Mouse (Mus musculus): Measurements from ENCODE around the gene Krtdap. TPM values are rescaled to one million over a fixed set of nuclear protein-coding genes. Genes with fewer than 3 reads are reported as not detected.

Gene Krtdap
- polyA plus RNA-seq, 1 experiment from 2014 or later, result 3.4 TPM

GRCm38 (mm10) chr7:30751086-30751669, 36.5 kb upstream of the Krtdap start, which contains the start of gene Sbsn:
Gene Sbsn, plus strand, starts transcription at chr7:30751471.
- H3K27ac ChIP-seq, result 0 out of 2 replicates have a peak within 1 kb of the TSS, but pooled peaks have one; percentile 42
- 0 out of 2 replicates have a peak, but pooled peaks cover 4% of the 10 kb centered on the region for H3K4me1 ChIP-seq (replicated peaks; ENCODE audit: insufficient read depth, low read length)
- H3K9ac ChIP-seq (ENCODE audit: low read depth, low read length), result no peak within 1 kb of the TSS
- no peaks in the 10 kb centered on the region for H3K27me3 ChIP-seq (ENCODE audit: insufficient read depth, low read length)
- DNase-seq (ENCODE audit: low spot score), result peak; percentile 27
- no peaks in the 10 kb centered on the region for H3K9me3 ChIP-seq (replicated peaks; ENCODE audit: low read length)
- WGBS, result 29% methylated on average over 5 of the region's 5 CpGs
- no peak within 1 kb of the TSS for H3K4me2 ChIP-seq (ENCODE audit: low read length)
- ATAC-seq (replicated peaks; ENCODE audit: low FRiP score, low read depth), result peak; percentile 27; the same call in 1 of the 2 replicates
- H3K4me3 ChIP-seq (replicated peaks; ENCODE audit: low read depth, low read length), result no peak within 1 kb of the TSS
- TF ChIP-seq CTCF (IDR thresholded peaks at IDR 0.05; ENCODE audit: low read depth), result no peak
- no peaks in the 10 kb centered on the region for H3K36me3 ChIP-seq (ENCODE audit: insufficient read depth, low read length)

DNA sequence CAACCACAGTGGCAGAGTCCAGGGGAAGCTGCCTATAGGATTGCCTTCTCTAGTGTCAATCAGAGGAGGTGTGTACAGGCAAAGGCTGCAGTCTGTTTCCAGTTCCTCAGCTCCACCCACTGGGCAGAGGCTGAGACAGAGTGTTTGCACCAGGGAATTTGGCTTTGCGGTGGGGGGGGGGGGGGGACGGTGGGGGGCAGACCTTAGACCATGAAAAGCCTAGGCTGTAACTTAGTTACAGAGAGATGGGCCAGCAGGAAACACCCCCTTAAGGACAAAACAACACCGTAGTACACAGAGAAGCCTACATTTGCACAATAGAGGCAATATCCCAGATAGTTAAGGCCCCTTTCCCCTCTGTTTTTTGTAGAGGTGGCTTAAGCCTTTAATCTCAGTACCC, 30.7 kb upstream of the Krtdap start:
- Histone ChIP-seq H3K4me2 (ENCODE audit: low read length) (no peak overlapping the region), H3K27me3 (ENCODE audit: insufficient read depth, low read length) (no peaks in the 10 kb centered on the region), H3K9ac (ENCODE audit: low read depth, low read length) (no peak overlapping the region), H3K9me3 (replicated peaks; ENCODE audit: low read length) (no peaks in the 10 kb centered on the region), H3K4me1 (replicated peaks; ENCODE audit: insufficient read depth, low read length) (no peaks in the 10 kb centered on the region), H3K4me3 (replicated peaks; ENCODE audit: low read depth, low read length) (no peak overlapping the region), H3K27ac (no peak overlapping the region), H3K36me3 (ENCODE audit: insufficient read depth, low read length) (no peaks in the 10 kb centered on the region)
- ATAC-seq (replicated peaks; ENCODE audit: low FRiP score, low read depth) (peak; percentile 23; the same call in 1 of the 2 replicates), DNase-seq (ENCODE audit: low spot score) (no peak)
- TF ChIP-seq CTCF (IDR thresholded peaks at IDR 0.05; ENCODE audit: low read depth), result no peak
- WGBS, result 83% methylated on average over 3 of the region's 3 CpGs

DNA sequence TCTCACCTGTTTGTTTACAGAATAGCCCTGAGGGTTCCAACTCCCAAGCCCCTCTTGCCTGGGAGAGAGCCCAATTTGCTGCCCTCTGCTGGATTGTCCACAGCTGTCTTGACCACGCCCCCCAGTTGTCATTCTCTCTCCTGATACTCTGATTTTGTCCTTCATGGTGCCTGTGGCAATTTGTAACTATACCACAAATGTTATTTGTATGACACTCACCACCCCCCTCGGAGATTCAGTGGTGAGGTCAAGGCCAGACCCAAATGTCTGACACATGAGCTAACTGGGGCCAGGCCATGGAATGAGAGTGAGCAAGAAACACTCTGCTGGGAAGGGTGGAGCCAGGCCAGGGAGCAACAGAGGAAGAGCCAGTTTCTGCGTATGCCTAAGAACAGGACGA, 28.8 kb upstream of the Krtdap start:
- Histone ChIP-seq H3K9ac (ENCODE audit: low read depth, low read length) (no peak overlapping the region), H3K27ac (no peak overlapping the region), H3K36me3 (ENCODE audit: insufficient read depth, low read length) (no peaks in the 10 kb centered on the region), H3K9me3 (replicated peaks; ENCODE audit: low read length) (no peaks in the 10 kb centered on the region), H3K27me3 (ENCODE audit: insufficient read depth, low read length) (no peaks in the 10 kb centered on the region), H3K4me1 (replicated peaks; ENCODE audit: insufficient read depth, low read length) (no peaks in the 10 kb centered on the region), H3K4me3 (replicated peaks; ENCODE audit: low read depth, low read length) (no peak overlapping the region), H3K4me2 (ENCODE audit: low read length) (no peak overlapping the region)
- ATAC-seq (replicated peaks; ENCODE audit: low FRiP score, low read depth) (peak; percentile 34; the same call in 1 of the 2 replicates), DNase-seq (ENCODE audit: low spot score) (peak; percentile 64)
- peak; percentile 69 for TF ChIP-seq CTCF (IDR thresholded peaks at IDR 0.05; ENCODE audit: low read depth)
- WGBS, result 19% methylated on average over 4 of the region's 4 CpGs

GRCm38 (mm10) chr7:30761769-30762352, 25.8 kb upstream of the Krtdap start:
- H3K4me3 ChIP-seq (replicated peaks; ENCODE audit: low read depth, low read length), result no peak overlapping the region
- H3K27me3 ChIP-seq (ENCODE audit: insufficient read depth, low read length), result no peaks in the 10 kb centered on the region
- no peak overlapping the region for H3K9ac ChIP-seq (ENCODE audit: low read depth, low read length)
- no peak for TF ChIP-seq CTCF (IDR thresholded peaks at IDR 0.05; ENCODE audit: low read depth)
- no peaks in the 10 kb centered on the region for H3K9me3 ChIP-seq (replicated peaks; ENCODE audit: low read length)
- H3K36me3 ChIP-seq (ENCODE audit: insufficient read depth, low read length), result no peaks in the 10 kb centered on the region
- H3K4me1 ChIP-seq (replicated peaks; ENCODE audit: insufficient read depth, low read length), result no peaks in the 10 kb centered on the region
- WGBS, result 80% methylated on average over 4 of the region's 4 CpGs
- H3K4me2 ChIP-seq (ENCODE audit: low read length), result no peak overlapping the region
- ATAC-seq (replicated peaks; ENCODE audit: low FRiP score, low read depth), result no peak
- no peak for DNase-seq (ENCODE audit: low spot score)
- no peak overlapping the region for H3K27ac ChIP-seq

- H3K9ac ChIP-seq (ENCODE audit: low read depth, low read length), result no peak within 1 kb of the TSS
- no peak for DNase-seq (ENCODE audit: low spot score)
- 33% methylated on average over 5 of the region's 5 CpGs for WGBS
Observed at GRCm38 (mm10) chr7:30763456-30763855, 24.2 kb upstream of the Krtdap start, which contains the start of gene Dmkn. Gene Dmkn, plus strand, starts transcription at chr7:30763756.

GRCm38 (mm10) chr7:30765173-30765572, 22.5 kb upstream of the Krtdap start:
- Histone ChIP-seq H3K4me1 (replicated peaks; ENCODE audit: insufficient read depth, low read length) (no peaks in the 10 kb centered on the region), H3K27me3 (ENCODE audit: insufficient read depth, low read length) (no peaks in the 10 kb centered on the region), H3K9me3 (replicated peaks; ENCODE audit: low read length) (no peaks in the 10 kb centered on the region), H3K9ac (ENCODE audit: low read depth, low read length) (no peak overlapping the region), H3K36me3 (ENCODE audit: insufficient read depth, low read length) (no peaks in the 10 kb centered on the region), H3K4me3 (replicated peaks; ENCODE audit: low read depth, low read length) (no peak overlapping the region), H3K27ac (no peak overlapping the region), H3K4me2 (ENCODE audit: low read length) (no peak overlapping the region)
- DNase-seq (ENCODE audit: low spot score) (no peak), ATAC-seq (replicated peaks; ENCODE audit: low FRiP score, low read depth) (no peak)
- 29% methylated on average over 11 of the region's 11 CpGs for WGBS
- no peak for TF ChIP-seq CTCF (IDR thresholded peaks at IDR 0.05; ENCODE audit: low read depth)

More at GRCm38 (mm10) chr7:30763456-30763855, 24.2 kb upstream of the Krtdap start, which contains the start of gene Dmkn:
- Histone ChIP-seq H3K4me2 (ENCODE audit: low read length) (no peak within 1 kb of the TSS), H3K4me3 (replicated peaks; ENCODE audit: low read depth, low read length) (no peak within 1 kb of the TSS), H3K27me3 (ENCODE audit: insufficient read depth, low read length) (no peaks in the 10 kb centered on the region), H3K4me1 (replicated peaks; ENCODE audit: insufficient read depth, low read length) (no peaks in the 10 kb centered on the region), H3K9me3 (replicated peaks; ENCODE audit: low read length) (no peaks in the 10 kb centered on the region), H3K36me3 (ENCODE audit: insufficient read depth, low read length) (no peaks in the 10 kb centered on the region), H3K27ac (no peak within 1 kb of the TSS)
- ATAC-seq (replicated peaks; ENCODE audit: low FRiP score, low read depth), result no peak
- TF ChIP-seq CTCF (IDR thresholded peaks at IDR 0.05; ENCODE audit: low read depth), result no peak

Measured in kidney, postnatal 0 days (tissue).